Mouse (Mus musculus) MEL-GATA-1-ER (cell line): ENCODE data around the gene Eif3a.

ENCODE experiments used
- DNase-seq: peaks from one replicate; pipeline ENCODE4 v3.0.0-alpha.2; 2012; ENCODE audit warnings: low read depth; ENCODE audit errors: extremely low read depth

Gene Eif3a

DNA sequence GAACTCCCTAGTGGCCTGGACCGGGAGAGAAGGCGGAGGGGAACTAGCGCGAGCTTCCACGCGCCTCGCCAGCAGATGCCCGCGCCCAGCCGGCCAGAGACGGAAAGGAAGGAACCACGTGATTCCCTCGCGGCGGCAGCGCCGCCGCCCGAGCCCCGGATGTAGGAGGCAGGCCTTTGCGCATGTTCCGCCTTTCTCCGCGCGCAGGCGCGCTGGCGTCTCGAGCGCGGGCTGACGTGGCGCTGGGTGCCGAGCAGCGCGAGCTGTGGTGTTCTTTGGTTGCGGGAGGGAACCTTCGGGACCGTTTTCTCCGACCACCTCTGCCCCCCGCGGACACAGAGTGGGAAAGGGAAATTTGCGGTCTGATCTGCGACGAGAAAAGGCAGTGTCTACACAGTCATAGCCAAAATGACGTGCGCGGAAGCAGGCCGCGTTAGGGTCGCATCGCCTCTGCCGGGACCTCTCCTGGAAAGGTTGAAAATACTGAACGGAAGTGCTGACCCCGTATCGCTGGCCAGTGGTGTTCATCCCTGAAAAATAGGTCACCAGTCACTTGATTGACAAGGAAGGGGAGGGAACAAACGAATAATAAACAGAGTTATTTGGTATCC, at the start of gene Eif3a:
Eif3a (minus strand) TSS at position 108 of the 611 bp plus-strand sequence.
- DNase-seq, result peak; percentile 91

DNA sequence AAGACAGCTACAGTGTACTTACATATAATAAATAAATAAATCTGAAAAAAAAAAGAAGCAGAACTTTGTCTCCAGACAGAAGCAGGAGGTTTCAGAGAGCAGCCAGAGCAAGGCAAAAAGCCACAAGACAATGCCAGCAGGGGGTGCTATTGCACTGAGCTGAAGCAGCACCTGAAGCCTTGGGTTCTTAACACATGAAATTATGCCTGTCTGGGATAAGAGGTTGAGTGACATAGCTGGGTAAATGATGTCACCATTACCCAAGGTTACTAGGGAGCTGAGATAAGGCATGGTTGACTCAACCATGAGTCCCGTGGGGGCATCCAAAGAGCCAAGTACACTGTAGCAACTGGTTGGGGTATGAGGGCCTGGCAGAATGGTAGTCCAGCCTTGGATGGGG, 47.3 kb upstream of the Eif3a start:
- no peak for DNase-seq

DNA sequence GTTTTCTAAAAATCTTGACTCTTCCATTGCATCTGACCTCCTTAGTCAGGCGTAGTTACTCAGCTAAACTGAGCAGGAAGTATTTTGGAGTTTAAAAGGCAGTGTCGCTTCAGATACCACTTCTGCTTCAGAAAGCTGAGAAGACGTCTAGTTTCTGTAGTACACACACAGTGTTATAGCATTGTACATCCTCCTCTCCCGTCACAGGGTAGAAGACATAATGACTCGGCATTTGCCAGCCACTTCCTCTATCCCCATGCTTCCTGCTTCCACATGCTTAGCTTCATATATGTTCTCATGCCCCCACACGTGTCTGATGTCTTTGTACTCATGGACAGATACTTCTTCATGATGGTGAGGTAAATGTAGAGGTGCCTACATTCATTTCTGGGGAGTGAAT, 28.2 kb upstream of the Eif3a start:
- peak; percentile 64 for DNase-seq

DNA sequence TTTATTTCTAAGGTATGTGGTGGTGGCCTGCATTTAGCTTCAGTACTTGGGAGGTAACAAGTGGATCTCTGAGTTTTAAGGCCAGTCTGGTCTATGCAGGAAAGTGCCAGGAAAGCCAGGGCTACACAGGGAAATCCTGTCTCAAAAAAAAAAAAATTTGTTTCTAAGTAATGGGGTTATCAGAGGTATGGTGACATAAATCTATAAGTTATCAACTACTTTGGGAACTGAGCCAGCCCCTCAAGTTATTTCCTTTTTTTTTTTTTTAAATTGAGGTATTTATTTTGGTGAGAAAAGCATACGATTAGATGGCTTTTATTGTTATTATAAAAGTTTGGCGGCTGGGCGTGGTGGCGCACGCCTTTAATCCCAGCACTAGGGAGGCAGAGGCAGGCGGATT, 22.7 kb upstream of the Eif3a start:
- DNase-seq, result no peak

DNA sequence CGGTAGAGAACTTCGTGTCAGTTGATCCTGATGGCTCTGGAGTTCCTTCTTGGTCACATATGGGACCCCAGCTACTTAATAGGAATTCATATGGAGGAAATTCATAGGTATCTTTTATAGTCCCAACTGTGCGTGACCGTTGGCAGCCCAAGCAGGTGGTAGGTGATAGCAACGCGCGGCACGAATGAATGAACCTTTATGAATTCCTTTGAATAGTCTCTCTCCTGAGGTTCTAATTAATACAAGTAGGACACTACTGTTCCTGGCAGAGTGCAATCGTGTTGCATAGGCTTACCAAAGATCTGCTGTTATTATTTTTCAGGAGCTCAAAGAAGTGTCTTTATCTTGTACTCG, 21.6 kb upstream of the Eif3a start:
- DNase-seq, result peak; percentile 61

DNA sequence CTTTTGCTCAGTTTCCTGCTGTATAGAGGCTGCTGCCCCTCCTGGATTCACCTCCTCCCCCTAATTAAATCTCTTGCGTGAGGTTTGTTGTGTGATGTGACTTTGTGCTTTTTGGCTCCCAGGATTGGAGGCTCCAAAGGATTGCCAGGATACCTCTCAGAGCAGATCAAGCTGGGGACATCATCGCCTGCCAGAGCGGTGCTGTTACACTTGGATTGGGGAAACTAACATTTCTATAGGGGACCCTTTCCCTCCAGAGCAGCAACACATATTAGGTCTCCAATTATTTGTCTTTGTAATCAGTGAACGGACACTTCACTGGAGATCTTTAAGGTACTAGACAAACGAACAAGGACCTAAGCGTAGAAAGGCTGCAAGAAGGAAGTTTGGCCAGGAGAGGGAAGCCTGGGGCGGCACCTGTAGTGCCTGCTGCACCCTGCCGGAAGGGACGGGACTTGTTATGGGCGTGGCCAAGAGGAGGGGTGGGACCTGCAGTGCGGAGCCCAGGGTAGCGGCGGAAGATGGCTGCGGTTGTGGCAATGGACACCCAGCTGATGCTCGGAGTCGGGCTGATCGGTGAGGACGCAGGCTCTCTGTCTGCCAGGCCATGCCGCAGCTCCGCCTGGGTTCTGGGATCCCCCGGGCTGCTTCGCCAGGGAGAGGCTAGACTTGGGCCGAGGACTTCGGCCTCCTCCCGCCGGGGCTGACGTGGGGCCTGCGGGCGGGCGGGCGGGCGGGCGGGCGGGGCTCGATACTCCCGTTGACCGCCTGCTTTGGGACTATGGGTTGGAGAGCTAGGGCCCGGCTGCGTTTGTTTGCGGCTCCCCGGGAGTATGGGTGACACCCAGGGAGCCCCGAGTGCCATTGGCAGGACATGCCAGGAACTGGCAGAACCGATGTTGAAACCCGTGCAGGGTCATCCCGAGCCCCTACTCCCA, 20.9 kb upstream of the Eif3a start, which contains the start of gene Fam45a:
Fam45a (plus strand) TSS at position 488 of the 938 bp plus-strand sequence.
- DNase-seq, result peak; percentile 93

DNA sequence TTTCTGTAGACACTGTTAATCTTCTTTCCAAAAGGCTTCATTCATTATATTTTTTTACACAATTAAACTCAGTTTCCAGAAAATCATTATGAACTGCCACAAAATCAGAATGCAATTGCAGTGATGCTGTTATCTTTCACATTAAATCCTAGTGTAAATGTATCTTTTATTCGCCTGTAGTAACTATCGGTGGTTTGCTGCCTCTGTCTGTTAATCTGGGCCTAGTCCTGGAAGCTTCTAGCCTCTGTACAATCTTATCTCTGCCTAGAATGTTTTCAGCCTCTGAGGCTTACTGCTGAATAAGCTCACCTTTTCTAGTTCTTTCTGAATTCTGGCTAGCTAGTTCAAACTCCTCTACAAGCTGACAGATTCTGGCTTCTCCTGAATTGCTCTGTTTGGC, 19.5 kb upstream of the Eif3a start:
- no peak for DNase-seq

DNA sequence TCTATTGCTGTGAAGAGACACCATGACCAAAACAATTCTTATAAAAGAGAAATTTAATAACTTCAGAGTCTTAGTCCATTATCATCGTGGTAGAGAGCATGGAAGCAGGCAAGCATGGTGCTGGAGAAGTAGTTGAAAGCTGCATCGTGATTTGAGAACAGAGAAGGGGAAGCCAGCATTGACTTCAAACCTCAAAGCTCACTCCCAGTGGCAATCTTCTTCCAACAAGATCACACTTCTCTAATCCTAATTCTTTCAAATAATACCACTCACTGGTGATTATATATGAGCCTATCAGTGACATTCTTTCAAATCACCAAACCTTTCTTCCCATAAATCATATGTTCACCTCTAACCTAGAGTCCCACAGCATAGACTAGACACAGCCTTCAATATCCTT, 14.4 kb upstream of the Eif3a start:
- no peak for DNase-seq

DNA sequence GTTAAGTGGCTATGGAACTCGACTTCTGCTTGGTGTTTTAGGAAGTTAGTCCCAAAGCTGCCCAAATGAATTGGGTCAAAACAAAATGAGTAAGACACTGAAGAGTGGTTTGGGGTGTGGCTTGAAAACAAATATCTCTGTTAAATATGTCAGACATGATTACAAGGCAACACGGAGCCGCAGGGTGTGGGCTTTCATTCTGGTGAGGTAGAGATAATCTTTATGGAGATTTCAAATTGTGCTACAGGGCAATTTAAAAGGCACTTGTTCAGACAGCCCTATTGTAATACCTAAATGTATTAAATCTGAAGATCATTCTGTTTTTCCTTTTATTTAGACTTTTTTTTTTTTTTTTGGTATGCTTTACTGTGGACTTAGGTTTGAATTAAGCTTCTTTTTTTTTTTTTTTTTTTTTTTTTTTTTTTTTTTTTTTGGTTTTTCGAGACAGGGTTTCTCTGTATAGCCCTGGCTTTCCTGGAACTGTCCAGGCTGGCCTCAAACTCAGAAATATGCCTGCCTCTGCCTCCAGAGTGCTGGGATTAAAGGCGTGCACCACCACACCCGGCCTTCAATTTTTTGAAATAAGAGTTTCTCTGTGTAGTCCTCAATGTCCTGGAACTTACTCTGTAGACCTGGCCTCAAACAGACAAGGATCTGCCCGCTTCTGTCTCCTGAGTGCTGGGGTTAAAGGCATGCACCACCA, 9.6 kb upstream of the Eif3a start:
- peak; percentile 99 for DNase-seq

DNA sequence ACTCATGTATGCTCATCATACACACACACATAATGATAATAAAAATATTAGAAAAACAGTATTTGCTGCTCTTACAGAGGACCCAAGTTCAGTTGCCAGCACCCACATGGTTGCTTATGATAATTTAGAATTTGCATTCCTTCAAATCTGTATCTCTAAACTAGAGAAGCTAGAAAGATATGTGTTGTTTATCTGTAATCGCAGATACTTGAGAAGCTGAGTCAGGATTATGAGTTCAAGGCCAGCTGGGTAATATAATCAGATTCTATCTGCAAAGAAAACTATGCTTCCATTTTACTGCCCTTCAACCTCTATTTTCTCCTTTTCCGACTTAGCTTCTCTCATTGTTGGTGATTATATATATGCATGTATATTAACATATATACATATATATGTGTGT, 7.0 kb upstream of the Eif3a start:
- no peak for DNase-seq

DNA sequence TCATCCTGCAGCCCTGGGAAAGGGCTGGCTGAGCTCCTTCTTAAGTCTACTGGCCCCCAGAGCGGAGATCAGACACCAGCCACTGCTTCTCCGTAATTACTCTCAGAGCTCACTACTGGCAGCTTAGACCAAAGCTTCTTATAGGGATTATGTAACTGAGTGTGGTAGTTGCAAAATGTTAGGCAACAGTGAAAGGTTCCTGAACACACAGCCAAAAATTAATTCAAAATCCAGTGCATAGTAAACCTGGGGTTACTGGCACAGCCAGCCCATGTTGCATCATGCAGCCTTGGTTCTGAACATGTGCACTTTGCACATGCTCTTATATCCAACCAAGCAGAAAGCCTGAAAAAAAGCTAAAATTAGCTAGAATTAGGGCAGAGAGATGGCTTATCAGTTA, 4.8 kb upstream of the Eif3a start:
- no peak for DNase-seq

DNA sequence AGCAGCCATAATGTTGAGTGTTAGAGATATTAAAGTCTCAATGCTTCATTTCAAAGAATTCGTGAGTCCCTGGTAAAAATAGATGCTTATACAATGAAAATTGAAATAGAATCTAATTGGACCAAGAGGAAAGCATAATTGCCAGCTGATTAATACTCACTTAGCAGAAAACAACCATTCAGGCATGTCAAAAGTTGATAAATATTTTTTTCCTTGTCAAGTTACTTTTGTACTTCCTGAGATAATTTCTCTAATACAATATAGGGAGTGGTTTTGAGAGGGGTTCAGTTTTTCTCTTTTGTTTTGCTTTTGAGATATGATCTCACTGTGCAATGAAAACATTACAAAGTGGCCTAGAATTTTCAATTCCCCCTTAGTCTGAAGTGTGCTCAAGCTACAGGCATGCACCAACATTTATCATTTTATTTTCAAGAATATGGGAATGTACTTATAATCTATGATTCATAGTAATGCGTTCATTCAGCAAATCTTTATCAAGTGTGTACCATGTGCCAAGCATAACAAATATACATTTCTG, 2.8 kb upstream of the Eif3a start:
- no peak for DNase-seq

DNA sequence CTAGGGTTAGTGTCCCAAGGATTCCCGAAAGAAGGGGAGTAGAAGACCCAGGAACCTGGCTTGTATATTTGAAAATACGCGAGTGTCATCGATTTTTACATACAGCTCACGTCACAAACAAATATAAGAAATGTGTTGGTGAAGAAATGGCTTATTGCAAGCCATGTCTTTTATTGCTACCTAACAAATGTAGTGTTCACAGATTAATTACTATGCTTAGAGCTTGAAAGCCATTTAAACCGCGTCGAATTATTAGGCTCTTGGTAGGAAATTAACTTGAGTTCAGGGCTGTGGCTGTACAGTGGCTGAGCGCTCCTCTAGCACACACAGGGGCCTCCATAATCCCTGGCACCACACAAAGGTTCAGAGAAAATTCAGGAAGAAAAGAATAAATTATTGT, 706 bp upstream of the Eif3a start:
- no peak for DNase-seq

DNA sequence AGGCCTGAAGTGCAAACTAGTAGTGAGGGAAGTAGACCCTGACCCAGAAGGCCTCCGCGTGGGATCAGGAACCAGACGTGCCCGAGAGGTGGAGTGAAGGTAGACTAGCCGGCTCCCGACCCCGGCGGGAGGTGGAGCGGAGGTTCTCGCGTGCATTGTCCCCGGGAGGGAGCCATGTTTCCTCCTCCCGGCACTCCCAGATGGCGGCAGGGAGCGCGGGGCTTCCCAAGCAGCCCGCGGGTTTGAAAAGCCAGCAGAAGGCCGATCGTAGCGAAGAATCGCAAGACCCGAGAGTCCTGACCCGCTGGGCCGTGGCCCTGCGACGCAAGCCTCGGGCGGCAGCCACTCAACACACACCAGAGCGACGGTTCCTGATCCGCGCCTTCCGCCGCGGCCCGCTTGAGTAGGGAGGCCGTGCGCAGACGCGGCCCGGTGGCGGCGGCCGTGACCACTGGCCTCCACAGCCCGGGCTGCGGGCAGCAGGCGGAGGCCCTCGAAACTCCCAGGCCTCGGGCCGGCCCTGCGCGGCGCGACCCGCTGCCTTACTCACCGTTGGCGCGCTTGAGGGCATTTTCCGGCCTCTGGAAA, 445 bp downstream of the Eif3a start:
- DNase-seq, result no peak

DNA sequence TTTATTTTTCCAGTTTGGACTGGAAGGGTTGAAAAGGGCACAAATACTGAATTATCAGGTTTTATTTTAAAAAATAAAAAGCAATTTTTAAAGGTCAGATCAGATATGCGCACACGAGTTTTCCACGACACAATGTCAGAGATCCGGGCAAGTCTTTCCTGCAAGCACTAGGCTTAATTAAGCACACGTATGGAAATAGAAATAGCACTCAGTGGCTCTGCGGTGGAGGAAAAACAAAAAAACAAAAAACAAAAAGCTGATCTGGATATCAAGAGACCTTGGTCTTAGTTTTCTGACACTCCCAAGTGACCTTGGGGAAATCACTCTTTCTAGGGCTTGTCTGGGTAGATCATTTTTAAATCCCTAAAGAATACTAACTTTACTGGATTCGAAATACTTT, 1.0 kb downstream of the Eif3a start:
- no peak for DNase-seq

DNA sequence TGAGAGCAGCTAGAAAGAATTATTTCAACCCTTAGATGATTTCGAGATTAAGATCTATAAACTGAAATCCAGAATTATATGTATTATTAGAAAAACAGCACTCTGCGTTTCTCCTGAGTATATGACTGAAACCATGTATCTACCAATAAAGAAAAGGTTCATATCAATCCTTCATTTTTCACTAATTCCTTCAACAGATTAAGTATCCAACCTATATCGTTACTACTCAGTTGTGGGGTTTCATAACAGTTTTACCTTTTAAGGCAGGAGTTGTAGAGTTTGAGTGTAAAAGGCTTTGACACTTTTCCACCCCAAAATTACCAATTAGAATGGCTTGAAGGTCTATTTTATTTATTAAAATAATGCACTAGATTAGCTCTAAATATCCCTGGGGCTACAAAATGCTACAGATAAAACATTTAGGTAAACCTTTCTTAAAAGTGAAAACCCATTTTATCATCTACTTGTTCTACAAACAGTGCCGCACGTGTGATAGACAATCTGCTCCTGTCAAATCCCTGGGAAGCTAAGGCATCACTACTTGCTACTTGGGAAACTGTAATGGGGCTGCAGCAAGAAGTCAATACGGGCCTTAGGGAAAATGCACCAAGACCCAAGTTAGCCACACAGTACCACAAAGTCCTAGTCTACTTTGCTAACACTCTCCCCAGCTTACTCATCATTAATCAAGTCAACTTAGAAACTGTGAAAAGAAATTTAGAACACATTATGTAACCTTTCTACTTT, 2.1 kb downstream of the Eif3a start:
- no peak for DNase-seq

DNA sequence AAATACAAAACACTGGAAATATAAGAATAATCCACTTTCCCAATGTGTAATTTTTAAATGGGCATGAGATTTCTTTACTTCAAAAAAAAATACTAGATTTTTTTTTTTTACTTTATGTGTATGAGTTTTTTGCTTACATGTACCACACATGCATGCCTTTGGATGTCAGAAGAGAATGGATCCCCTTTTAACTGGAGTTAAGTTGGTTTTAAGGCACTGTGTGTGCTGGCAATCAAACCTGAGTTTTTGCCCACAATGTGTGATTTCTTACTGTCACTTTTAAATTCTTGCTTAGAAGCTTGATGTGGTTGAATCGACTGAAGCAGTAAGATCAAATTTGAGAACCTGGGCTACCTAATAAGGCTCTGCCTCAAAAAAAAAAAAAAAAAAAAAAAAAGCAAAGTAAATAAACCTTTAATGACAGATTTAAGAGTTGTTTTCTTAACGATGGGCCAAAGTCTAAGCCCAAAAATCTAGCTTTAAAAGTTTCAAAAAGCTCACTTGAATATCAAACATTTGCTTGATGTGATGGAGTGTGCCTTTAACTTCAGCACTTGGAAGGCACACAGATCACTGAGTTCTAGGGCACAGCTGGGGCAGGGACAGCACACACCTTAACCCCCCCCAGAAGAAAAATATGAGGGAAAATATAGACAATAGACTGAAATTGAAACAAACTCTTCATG, 2.9 kb downstream of the Eif3a start:
- DNase-seq, result no peak

DNA sequence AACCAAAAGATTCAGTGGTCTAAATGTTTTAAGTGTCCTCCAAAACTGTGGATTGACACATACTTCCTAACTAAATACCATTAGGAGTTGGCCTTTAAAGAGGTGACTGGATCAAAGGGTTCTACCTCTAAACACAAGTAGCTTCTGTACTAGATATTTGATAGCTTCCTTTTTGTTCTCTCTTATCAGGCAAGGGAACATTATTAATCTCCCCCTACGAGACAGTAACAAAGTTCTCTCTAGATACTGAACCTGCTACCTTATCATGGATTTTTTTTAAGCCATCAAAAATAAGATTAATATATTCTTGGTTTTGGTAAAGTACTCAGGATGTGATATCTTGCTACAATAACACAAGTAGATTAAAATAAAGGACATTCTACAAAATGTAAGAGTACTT, 5.7 kb downstream of the Eif3a start:
- DNase-seq, result no peak

DNA sequence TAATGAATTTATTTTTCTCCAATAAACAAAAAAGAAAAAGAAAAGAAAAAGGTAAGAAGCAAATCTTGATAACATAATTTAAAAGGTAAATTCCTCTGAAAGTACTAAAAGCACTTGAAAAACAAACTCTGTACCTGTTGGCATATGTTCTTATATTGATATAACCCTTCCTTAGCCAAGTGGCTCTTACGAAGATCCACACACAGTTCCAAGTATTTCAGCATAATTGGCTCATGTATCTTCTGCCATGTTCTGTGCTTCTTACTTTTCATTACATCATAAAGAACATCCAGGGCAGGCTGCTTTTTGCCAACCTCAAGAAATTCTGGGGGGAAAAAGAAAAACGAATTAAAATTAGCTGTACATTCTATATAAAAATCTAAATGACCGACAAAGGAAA, 8.4 kb downstream of the Eif3a start:
- no peak for DNase-seq

DNA sequence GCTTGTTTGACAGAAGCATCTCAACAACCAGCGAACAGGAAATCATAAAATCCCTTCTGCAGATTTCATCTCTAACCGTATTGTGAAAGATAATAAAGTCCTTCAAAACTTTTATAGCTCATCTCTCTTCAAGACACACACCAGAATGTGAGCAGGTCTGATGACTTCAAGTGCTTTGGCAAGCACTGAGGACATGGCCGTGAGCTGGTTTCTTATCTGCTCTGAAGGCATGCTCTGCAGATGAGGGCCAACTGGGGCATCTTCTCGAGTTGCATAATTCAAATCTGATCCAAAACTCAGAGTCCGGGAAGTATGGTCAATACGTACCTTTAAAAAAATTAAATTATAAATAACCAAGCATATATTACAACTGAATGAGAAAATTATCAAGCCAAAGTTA, 17.1 kb downstream of the Eif3a start:
- DNase-seq, result no peak
